Mouse (Mus musculus): ENCODE measurements around the gene Rbfox1.

Rbfox1 gene

DNA sequence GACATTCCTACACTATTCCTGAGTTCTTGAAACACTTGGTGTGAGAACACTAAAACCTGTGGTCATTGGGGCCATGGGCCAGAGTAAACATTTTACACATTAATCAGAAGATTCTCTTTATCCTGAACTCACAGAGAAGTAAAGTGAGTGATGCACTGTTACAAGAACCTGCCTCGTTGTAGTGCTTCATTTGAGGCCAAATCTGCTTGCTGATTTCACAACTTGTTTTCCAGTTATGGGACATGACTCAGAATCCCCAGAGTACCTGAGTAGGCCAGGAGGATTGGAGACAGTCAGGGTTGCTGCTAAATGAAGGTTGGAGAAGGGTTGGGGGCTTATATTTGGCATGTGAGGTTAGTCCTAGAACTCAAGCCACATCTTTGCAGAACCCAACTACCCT, 936.6 kb downstream of the Rbfox1 start:
- DNase-seq (ENCODE audit: low read depth, low spot score) = no peak

DNA sequence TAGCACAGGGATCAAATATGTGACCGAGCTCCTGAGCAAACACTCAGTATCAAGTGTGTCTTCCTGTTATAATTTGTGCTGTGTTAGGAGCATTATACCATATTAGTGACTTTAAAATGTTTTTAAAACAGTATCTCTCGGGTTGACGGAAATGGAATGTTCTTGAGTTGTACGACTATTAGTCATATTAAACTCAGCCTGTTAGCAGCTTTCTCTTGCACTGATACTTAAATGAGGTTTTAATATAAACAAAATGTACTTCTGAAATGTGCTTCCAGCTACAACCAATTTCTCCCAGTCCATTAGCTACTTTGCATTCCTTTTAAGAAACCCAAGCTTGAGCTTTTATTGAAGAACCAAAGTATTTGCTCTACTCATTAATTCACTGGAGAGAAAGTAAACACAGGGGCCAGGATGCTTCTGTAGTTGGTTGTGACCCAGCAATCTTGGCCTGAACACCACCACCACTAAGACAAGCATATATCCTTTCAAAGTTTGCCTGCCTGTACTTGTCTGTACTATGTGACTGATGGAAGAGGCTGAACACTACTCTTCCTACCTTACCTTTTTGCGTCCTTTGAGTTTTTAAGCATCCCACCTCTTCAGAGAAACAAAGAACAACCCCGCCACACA, 944.9 kb downstream of the Rbfox1 start:
- no peak for DNase-seq (ENCODE audit: low read depth, low spot score)

DNA sequence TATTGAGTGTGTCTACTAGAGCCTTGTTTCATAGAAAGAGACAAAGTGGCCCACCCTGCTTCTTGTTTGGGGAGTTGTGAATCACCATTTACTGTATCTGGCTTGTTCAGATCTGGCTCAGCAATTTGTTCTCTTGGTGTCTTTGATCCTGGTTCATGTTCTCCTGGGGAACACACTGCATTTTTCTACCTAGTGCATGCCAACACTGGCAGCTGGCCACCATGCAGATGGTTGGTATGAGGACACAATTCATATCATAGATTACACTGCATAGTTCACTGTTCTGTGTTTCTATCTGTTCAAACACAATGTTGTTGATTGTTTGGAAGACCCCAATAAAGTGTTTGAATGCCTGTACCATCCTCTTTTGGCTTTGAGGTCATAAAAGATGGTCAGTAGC, 948.3 kb downstream of the Rbfox1 start:
- no peak for DNase-seq (ENCODE audit: low read depth, low spot score)

DNA sequence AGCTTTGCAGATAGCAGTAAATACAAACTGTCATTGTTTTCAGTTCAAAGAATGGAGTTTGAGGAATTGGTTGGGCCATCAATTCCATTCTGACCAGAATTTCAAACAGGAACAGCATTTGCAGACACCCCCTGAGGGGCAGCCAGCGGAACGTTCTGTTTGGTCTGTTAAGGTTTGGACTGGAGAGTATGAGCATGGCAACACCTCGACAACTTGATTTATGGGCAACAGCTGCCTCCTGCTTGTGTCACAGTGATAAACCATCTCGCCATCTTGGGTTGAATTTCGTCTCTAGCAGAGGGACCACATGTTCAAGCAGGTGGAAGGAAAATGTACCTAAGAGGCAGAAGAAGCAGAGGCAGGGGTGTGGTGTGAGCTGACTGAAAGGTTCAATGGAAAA, 949.9 kb downstream of the Rbfox1 start:
- no peak for DNase-seq (ENCODE audit: low read depth, low spot score)

DNA sequence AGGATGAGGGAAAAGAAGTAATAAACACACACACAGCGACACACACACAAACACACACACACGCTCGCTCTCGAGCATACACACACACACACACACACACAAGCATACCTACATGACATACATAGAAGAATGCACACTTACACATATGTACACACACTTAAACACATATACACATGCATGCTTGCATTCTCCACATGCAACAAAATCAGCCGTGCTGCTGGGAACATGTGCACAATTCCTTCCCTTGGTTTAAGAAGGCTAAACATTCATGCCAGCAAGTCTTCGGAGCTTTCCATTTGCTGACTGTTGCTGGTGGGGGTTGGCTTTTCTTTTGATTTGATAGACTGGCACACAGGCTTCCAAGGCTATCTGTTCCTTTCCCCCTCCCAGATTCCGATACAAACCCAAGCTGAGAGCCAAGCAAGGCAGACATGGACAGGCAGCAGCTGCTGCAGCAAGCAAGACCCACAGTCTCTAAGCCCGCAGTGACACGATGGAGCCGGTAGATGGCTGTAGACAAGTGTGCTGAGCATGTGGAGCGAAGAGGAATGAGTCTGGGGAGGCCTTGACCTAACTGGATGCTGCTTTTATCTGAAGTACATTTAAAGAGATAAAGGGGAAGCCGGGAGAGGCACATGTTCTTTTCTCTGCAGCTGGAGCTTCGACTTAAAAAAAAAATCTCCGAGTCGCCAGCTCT, 954.3 kb downstream of the Rbfox1 start:
- peak; percentile 59 for DNase-seq (ENCODE audit: low read depth, low spot score)

DNA sequence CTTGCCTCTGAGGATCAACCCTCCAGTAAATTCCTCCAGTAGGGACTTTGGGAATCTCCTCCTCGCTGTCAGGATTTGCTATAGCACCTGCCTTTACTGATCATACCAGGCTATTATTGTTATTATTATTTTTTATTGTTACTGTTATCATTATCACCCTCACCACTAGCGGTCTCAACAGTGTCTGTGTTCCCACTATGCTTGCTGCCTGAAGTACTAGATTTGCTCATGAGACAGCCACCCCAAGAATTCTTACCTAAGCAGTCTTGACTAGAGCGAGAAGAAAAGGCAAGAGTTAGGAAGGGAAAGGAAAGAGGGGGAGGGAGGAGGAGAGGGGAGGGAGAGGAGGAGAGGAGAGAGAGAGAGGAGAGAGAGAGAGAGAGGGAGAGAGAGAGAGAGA, 954.9 kb downstream of the Rbfox1 start:
- no peak for DNase-seq (ENCODE audit: low read depth, low spot score)

DNA sequence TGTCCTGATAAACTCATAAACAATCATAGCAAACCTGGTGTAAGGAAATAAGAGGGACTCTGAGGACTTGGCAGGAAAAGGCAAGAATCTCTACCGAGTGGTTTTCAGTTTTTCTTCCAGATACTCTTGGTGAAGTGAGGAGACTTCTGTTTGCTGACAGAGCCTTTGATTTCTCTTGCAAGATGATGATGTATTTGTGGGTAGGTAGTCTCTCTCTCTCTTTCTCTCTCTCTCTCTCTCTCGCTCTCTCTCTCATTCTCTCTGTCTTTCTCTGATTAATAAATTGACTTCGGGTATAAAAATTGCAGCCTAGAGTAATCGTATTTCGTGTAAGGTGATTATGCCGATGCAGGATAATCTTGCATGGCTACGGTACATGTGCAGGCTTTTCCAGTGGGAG, 955.3 kb downstream of the Rbfox1 start:
- DNase-seq (ENCODE audit: low read depth, low spot score) = no peak

DNA sequence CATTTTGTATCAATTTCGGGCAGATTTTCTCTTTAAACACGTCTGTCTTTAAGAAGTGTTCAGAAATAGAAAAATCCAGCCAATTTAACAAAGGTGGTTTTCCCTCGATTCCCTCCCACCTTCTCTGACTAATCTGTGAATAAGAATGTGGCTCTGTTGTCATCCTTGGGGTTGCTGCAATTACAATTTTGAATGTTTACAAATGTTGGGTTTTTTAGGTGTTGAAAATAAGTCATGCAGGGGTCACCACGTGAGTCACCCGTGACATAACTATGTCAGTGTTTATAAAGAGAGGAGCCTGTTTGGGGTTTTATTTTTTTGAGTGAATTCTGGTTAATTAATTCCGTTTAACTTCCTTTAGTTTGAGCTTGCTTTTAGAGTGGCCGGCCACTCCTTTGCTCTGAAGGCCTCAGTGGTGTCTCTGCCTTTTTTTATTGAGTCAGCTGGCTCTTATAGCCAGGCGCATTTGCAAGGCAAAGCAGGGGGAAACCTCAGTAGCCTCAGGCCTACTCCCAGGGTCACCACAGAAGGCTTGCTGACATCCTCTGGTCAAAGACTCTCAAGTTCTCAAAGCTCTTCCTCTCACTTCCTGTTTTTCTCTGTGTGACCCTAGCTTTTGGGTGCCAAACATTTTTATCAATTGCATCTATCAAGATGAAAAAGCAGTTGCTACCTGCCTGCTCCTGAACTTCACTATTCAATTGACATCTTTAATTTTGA, 957.1 kb downstream of the Rbfox1 start:
- DNase-seq (ENCODE audit: low read depth, low spot score) = no peak

DNA sequence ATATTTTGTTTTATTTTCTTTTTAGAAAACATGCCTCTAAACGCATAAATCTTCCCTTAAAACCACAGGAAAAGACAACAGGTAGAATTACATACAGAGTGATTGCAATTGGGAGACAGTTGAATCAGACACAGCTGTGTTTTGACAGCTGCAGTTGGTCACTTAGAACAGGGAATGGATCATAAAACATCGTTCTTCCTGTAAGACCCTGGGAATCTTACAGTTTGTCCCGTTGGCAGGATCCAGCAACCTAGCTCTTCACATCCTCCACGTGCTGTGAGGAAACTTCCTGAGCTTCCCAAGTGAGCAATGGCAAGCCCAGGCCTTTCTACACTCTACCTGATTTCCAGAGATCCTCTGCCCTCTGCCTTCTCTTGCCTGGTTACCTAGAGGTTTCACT, 959.5 kb downstream of the Rbfox1 start:
- DNase-seq (ENCODE audit: low read depth, low spot score) = no peak

DNA sequence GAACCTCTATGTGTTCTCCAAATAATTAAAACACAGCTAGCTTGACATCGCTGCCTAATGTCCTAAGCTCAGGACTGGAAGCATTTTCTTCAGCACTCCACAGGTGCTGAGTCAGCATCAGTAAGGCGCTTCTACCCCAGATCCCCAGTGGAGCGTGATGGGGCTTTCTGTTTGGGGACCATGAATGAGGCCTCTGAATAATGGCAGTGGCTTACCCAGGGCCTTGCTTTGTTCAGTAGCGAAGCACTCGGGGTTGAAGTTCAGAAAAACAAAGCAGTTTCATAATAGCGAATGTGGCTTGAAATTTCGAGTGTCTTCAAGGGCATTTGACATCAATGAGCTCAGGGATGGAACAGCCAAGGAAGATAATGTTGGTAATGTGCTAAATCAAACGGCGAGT, 966.2 kb downstream of the Rbfox1 start:
- no peak for DNase-seq (ENCODE audit: low read depth, low spot score)

DNA sequence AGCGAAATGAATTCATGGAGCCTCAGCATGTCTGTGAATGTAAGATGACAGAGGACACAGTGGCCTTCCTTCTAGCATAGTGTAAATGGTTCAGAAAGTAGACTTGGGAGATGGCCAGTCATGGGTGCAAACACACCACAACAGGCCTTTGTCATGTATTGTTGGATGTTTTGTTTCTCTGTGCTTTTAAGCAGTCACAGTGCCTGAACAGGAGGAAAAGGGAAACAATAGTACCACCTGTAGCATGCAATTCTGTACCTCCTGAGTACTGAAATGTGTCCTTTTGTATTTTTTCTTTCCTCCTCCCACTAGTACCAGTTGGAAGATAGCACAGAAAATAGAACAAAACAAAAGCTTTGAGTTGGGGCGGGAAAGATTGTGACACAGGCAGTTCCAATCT, 968.6 kb downstream of the Rbfox1 start:
- DNase-seq (ENCODE audit: low read depth, low spot score) = no peak

DNA sequence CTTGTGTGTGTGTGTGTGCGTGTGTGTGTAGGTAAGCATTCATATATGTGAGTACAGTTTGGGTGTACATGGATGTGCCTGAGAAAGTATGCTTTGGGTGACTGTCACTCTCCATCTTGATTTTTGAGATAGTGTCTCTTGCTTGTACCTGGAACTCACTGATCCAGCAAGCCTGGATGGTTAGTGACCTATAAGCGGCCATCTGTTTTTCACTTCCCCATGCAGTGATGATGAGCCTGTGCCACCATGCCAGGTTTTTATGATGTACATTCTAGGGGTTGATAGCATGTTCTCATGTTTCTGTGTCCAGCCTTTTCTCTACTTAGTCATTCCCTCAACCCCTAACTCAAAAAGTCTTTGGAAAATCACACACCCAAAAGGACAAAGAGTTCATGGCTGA, 976.5 kb downstream of the Rbfox1 start:
- DNase-seq (ENCODE audit: low read depth, low spot score) = no peak

DNA sequence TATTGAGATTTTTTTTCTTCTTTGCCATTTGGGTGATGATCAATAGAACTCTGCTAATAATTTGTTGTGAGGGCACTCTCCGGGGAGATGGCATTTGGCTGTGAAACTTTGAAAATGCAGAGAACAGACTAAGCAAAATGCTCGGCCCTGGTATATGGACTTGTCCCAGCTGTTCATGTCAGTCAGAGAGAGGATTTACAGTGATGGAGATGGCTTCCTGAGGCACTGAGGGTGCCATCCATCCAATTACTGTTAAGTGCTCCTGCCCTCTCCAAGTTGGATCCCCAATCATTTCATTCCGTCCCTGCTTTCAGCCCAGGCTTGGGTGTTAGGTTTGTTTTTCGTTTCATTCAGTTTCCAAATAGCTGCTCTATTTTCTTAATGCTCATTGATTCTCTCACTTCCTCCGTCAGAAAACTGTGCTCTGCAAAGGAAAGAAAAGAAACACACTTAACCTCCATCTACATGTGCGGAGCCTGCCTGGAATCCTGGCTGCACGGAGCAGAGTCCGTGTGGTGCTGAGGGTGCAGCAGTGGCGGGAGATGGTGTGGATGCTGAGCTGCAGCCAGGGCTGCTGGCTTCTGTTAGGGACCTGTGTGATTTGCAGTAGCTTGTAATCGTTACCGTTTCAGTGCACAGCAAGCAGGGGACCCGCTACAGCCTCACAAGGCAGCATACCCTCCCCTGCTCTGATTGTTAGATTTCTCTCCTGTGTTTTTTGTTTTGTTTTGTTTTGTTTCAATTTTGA, 997.7 kb downstream of the Rbfox1 start:
- no peak for DNase-seq (ENCODE audit: low read depth, low spot score)

DNA sequence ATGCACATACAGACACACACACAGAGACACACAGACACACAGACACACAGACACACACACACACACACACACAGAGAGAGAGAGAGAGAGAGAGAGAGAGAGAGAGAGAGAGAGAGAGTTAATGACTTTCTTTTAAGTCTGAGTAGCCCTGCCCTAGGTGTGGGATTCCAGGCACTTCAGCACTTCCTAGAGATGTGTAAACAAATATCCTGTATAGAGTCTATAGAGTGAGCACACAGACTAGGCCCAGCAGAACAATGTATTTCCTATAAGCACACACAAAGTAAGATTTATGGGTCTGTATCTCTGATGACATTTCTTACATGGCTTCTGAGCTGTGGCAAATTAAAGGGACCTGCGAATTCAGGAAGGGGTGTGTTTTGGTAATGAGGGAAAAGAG, 998.6 kb downstream of the Rbfox1 start:
- no peak for DNase-seq (ENCODE audit: low read depth, low spot score)

DNA sequence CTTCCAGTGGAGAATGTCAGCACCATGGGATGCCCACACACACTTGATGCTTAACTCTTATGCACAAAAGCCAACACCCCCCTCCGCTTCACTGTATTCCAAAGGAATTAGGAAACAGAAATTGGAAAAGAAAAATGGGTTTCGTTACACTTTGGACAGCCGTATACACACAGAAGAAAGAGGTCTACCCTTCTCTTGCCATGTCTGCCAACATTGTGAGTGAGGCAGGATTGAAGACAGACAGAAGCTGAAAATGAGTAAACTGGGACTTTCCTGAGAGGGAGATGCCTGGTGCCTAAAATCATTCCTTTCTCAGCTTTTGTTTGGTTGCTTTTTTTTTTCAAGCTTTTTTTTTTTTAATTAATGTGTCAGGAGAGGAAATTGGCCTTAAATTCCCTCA, 1000.5 kb downstream of the Rbfox1 start:
- no peak for DNase-seq (ENCODE audit: low read depth, low spot score)

DNA sequence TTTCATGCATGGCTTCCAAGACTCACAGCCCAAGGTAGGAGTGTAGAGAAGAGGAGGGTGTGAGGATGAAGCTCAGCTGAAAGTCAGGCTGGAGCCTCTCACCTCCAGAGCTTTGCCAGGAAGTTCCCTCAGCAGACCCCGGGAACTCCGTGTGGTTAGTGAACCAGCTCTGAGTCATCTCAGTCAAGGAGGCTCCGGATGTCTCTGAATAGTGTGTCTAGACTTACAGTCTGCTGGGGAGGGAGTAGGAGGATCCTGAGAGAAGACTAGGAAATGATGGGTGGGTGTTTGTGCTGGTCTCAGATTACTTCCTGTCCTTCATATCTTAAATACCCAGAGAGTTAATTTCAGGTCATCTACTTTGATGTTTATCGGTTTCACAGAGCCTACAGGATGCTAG, 1004.1 kb downstream of the Rbfox1 start:
- DNase-seq (ENCODE audit: low read depth, low spot score) = no peak

DNA sequence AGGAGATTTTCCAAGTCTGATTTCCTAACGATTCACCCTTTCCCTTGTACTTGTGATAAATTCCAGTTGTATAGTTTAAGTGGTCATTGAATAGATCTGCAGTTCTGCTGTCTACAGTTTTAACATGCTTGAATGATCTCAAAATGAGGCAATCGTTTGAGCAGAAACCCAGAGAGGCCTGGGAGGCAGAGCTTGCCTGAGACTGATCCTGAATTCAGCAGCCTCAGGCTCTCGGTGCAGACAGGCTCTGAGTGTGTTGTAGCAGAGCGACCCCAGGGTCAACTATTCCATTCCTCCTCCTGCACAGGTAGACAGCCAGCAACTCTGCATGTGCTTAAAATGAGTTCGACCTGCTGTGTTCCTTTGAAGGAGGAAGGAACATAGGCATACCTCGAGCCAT, 1012.6 kb downstream of the Rbfox1 start:
- DNase-seq (ENCODE audit: low read depth, low spot score) = no peak

DNA sequence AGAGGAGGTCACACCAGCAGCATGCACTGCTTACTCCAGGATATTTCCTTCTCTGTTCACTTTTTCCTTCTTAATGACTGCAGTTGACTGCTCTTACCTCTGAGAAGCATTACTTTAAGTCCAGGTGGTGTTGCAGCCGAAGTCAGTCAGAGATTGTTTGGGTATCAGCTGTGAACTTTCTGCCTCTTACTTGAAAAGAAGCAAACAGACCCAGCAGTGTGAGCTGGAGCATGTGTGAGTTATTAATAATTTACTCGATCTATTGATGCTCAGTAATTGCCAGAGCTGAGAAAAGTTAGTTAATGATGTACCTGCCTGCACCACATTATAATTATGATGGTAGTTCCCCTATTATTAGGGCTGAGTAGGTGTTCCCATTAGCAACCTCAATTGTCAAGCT, 1014.9 kb downstream of the Rbfox1 start:
- DNase-seq (ENCODE audit: low read depth, low spot score) = no peak

DNA sequence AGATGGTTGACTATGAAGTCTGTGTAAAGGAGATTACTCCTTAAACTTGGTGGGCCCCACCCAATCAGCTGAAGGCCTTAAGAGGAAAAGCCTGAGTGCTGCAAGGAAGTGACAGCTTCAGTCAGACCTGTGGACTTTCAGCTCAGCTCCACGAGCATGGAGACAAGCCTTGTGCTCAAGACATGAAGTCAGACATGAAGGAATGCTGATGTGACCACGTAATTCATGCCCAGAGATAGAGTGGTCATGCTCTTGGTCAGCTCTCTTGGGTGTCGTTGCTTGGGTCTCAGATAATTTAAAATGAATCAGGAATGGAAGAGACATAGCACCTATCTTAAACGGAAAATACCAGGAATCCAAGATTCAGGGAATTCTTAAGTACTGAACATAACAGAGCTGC, 1019.8 kb downstream of the Rbfox1 start:
- DNase-seq (ENCODE audit: low read depth, low spot score) = no peak

DNA sequence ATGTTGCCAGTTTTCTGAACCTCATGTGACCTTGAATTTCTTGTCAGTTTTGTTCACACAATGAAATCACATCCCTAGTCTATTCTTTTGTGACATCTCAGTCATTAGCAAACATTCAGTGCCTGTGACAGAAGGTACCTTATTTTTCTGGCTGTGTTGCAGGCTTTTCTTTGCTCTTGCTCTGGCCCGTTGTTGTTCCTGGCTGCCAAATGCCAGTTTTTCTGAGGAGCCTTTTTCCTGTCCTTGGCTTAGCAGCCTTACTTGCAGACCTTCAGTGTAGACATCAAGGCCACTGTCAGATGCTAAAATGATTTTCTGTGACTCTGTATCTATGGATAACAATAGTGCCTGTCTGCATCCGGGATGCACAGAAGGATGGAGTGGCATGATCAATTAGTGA, 1020.8 kb downstream of the Rbfox1 start:
- DNase-seq (ENCODE audit: low read depth, low spot score) = no peak

DNA sequence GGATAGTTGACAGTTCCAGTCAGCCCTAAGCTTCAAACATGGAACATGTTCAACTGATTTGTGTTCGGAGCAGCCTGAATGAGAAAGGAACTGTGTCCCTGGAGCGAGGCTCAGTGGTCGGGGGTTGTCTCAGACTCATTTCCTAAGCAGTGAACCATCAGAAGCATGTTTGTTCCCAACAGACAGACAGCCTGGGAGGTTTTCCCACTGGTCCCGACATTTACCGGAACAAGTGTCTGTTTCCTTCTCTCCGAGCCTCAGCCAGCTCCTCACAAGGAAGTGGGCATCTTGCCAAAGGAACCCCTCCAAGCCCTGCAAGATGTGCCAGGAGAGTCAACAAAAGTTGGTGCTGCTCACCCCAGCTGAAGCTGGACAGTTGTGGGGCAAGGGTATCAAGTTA, 1022.4 kb downstream of the Rbfox1 start:
- peak; percentile 18 for DNase-seq (ENCODE audit: low read depth, low spot score)

DNA sequence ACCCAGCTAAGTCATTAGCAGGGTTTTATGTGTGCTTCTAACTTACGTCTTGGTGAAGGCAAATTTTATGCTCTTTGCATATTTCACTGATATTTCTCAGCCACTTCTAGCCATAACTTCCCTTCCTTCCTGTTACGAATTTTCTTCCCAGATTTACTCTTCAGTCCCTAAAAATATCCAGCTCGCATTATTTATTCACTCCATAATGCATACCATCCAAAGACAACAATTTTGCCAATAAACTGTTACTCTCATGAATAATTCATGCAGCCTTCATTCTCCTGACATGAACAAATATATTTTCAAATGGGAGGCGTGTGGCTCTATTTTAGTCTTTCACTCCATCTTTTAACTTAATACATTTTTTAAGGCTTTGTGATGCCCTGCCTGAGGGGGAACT, 1029.4 kb downstream of the Rbfox1 start:
- DNase-seq (ENCODE audit: low read depth, low spot score) = peak; percentile 16
